Mouse (Mus musculus) ES-E14 (cell line): ENCODE results near the gene Arhgap1. TPM values are rescaled to one million over a fixed set of nuclear protein-coding genes. Genes with fewer than 3 reads are reported as not detected.

Experiments used
- DNase-seq: peaks from one replicate; pipeline ENCODE4 v3.0.0-alpha.2; 2013; ENCODE audit warnings: low read depth, low spot score
- H3K27ac ChIP-seq: 2 replicates; pipeline ENCODE4 v1.5.1; 2012; ENCODE audit warnings: low read depth, mild to moderate bottlenecking, low read length, moderate library complexity, mixed read lengths; ENCODE audit not compliant: poor library complexity, insufficient read depth, severe bottlenecking
- H3K36me3 ChIP-seq: 2 replicates; pipeline ENCODE4 v1.6.1; 2012; ENCODE audit warnings: mild to moderate bottlenecking, low read length, moderate library complexity, mixed read lengths; ENCODE audit not compliant: control insufficient read depth, poor library complexity, insufficient read depth, severe bottlenecking
- H3K4me1 ChIP-seq, 2 experiments: fragments of 150-350 bp in 1 of 2; sonication (generic) in 1 of 2; 2 replicates each; pipeline ENCODE4 v1.6.1; 2012; ENCODE audit warnings: low read length in 2 of 2, mild to moderate bottlenecking in 1 of 2, mixed read lengths in 1 of 2; ENCODE audit not compliant: control insufficient read depth in 2 of 2, insufficient read depth in 2 of 2, poor library complexity in 1 of 2
- H3K4me3 ChIP-seq, 2 experiments: fragments of 150-350 bp in 1 of 2; sonication (generic) in 1 of 2; 2 replicates each; pipeline ENCODE4 v1.5.1; 2012; ENCODE audit warnings: low read length in 2 of 2, low read depth in 1 of 2, mild to moderate bottlenecking in 1 of 2, mixed read lengths in 1 of 2; ENCODE audit not compliant: insufficient read depth in 1 of 2, poor library complexity in 1 of 2, severe bottlenecking in 1 of 2
- H3K9ac ChIP-seq: 2 replicates; pipeline ENCODE4 v1.6.1; 2012; ENCODE audit warnings: low read depth, mild to moderate bottlenecking, low read length, mixed read lengths; ENCODE audit not compliant: poor library complexity, insufficient read depth, severe bottlenecking
- H3K9me3 ChIP-seq: fragments of 150-350 bp; sonication (generic); 2 replicates; pipeline ENCODE4 v1.6.1; 2012; ENCODE audit warnings: low read depth, mild to moderate bottlenecking, low read length; ENCODE audit not compliant: control insufficient read depth, insufficient read depth
- CHD2 ChIP-seq: IDR thresholded peaks from 2 replicates; pipeline ENCODE4 v1.6.1; 2014; ENCODE audit warnings: mild to moderate bottlenecking, low read depth, low read length, inconsistent platforms
- HCFC1 ChIP-seq: IDR thresholded peaks from 2 replicates; pipeline ENCODE4 v1.6.1; 2012; ENCODE audit warnings: low read length, inconsistent platforms, borderline replicate concordance; ENCODE audit not compliant: insufficient read depth
- MAFK ChIP-seq: IDR thresholded peaks from 2 replicates; pipeline ENCODE4 v1.6.1; 2014; ENCODE audit warnings: mild to moderate bottlenecking, low read depth, low read length, inconsistent platforms; ENCODE audit not compliant: insufficient read depth
- ZC3H11A ChIP-seq: IDR thresholded peaks from 2 replicates; pipeline ENCODE4 v1.6.1; 2012; ENCODE audit warnings: low read depth, mild to moderate bottlenecking, inconsistent platforms, low read length, borderline replicate concordance
- ZNF384 ChIP-seq: IDR thresholded peaks from 2 replicates; pipeline ENCODE4 v1.6.1; 2012; ENCODE audit warnings: low read depth, low read length, inconsistent platforms
- in situ Hi-C, 2 experiments: fragments of 600-800 bp; cut with MboI; formaldehyde crosslinking; loops; one replicate each; pipeline ENCODE4 v1.15.1; 2025; ENCODE audit warnings: low sequenced_read_pairs in 2 of 2, inconsistent platforms in 1 of 2; ENCODE audit not compliant: unreplicated experiment in 2 of 2
- total RNA-seq: library from RNA; depleted of rRNA; stranded (reverse); fragments of 300-350 nt; gene quantifications from 2 replicates; pipeline ENCODE4 v1.2.3, GENCODE M21; 2012

Arhgap1 gene
- total RNA-seq, 1 experiment = 49.3 TPM

- Histone ChIP-seq H3K9ac (peak overlapping the region; percentile 57; the same call in 1 of the 2 replicates), H3K4me3 (peak overlapping the region in 1 of 2 experiments; percentile 38; a peak in 2 of 4 replicates), H3K9me3 (no peaks in the 10 kb centered on the region), H3K36me3 (no peaks in the 10 kb centered on the region), H3K27ac (peak overlapping the region; percentile 88; the same call in 1 of the 2 replicates), H3K4me1 (peaks cover 2 to 8% of the 10 kb centered on the region in 2 experiments; a peak in 3 of 4 replicates)
- in situ Hi-C loops = no loop called here
- no peak for TF ChIP-seq ZNF384
- TF ChIP-seq ZC3H11A = no peak
- no peak for TF ChIP-seq MAFK
- TF ChIP-seq CHD2 = no peak
- no peak for TF ChIP-seq HCFC1
- DNase-seq = no peak
These were observed 56.1 kb downstream of the Arhgap1 start for GRCm38 (mm10) chr2:91705736-91706135.

GRCm38 (mm10) chr2:91706456-91706855, 56.8 kb downstream of the Arhgap1 start:
- no peak for TF ChIP-seq ZNF384
- no peak for TF ChIP-seq ZC3H11A
- TF ChIP-seq MAFK = no peak
- no peak for TF ChIP-seq HCFC1
- no peak for TF ChIP-seq CHD2
- H3K4me3 ChIP-seq = no peak overlapping the region
- peak overlapping the region; percentile 88; the same call in 1 of the 2 replicates for H3K27ac ChIP-seq
- no peak for DNase-seq
- in situ Hi-C loops = no loop called here
- no peaks in the 10 kb centered on the region for H3K36me3 ChIP-seq
- H3K9ac ChIP-seq = no peak overlapping the region
- H3K9me3 ChIP-seq = no peaks in the 10 kb centered on the region
- H3K4me1 ChIP-seq = peaks cover 2 to 8% of the 10 kb centered on the region in 2 experiments; a peak in 3 of 4 replicates

- no peak overlapping the region for H3K4me3 ChIP-seq
These were observed 58.7 kb downstream of the Arhgap1 start for GRCm38 (mm10) chr2:91708361-91708760.

GRCm38 (mm10) chr2:91710272-91711234, 60.9 kb downstream of the Arhgap1 start, which contains the start of the genes Atg13 and Harbi1:
TSS of gene Atg13 (minus strand) at chr2:91710576.
TSS of gene Harbi1 (plus strand) at chr2:91710852.
- H3K4me1 ChIP-seq = peaks cover 0 to 5% of the 10 kb centered on the region in 2 experiments; a peak in 2 of 4 replicates
- no peaks in the 10 kb centered on the region for H3K9me3 ChIP-seq
- peak within 1 kb of the TSS; percentile 85 for H3K27ac ChIP-seq
- no peak for TF ChIP-seq ZNF384
- no peak for TF ChIP-seq MAFK
- TF ChIP-seq CHD2 = peak; percentile 45; the same call in 1 of the 2 replicates
- peak; percentile 100 for TF ChIP-seq ZC3H11A
- TF ChIP-seq HCFC1 = peak; percentile 71; the same call in 1 of the 2 replicates
- H3K36me3 ChIP-seq = peaks cover 8% of the 10 kb centered on the region; the same call in 1 of the 2 replicates
- peak; percentile 77 for DNase-seq
- peak within 1 kb of the TSS; percentile 94 for H3K9ac ChIP-seq
- peak within 1 kb of the TSS; percentile 85 to 95 for H3K4me3 ChIP-seq
- in situ Hi-C loops = no loop called here

More at GRCm38 (mm10) chr2:91708361-91708760, 58.7 kb downstream of the Arhgap1 start:
- in situ Hi-C loops = no loop called here
- Histone ChIP-seq H3K36me3 (peaks cover 6% of the 10 kb centered on the region; the same call in 1 of the 2 replicates), H3K4me1 (peaks cover 5 to 8% of the 10 kb centered on the region in 2 experiments; a peak in 3 of 4 replicates), H3K27ac (no peak overlapping the region), H3K9ac (no peak overlapping the region), H3K9me3 (no peaks in the 10 kb centered on the region)
- DNase-seq = no peak
- TF ChIP-seq MAFK (no peak), HCFC1 (no peak), ZNF384 (no peak), ZC3H11A (no peak), CHD2 (no peak)
